Mouse (Mus musculus): ENCODE data around the gene Mvb12b.
A peak's percentile ranks its signal among the peaks of the same experiment; 100 is the strongest.

DNA sequence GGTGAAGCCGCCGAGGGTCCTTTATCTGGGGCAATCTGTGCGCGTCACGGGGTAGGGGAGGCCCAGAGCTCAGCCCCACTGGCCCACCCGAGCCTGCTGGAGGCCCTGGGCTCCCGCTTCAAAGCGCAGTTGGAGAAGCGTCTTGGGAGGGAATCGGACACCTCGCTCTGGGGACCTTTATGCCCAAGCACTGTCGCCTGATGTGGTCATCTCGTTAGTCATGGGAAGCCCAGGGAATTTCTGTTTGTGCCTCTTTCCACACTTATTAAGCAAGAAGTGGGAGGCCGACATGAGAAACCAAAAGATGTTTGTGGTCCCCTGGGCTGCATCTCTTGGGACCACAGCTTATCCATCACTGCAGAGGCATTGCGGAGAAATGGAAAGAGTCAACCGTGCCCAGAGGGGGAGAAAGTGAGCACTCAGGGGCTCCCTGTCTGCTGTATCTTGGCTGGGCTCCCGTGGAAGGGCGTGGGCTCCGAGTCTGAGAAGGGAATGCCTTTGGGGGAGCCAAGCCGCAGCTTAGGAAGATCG lies 169.9 kb downstream of the Mvb12b start:
- peak; percentile 82 for TF ChIP-seq CEBPB (IDR thresholded peaks at IDR 0.05; ENCODE audit: low read depth)
- no peak for TF ChIP-seq MAX (IDR thresholded peaks at IDR 0.05)
- no peak for TF ChIP-seq CTCF (IDR thresholded peaks at IDR 0.05; ENCODE audit: control insufficient read depth, insufficient read depth, insufficient read length)
- no peak for TF ChIP-seq USF1 (IDR thresholded peaks at IDR 0.05; ENCODE audit: low read depth)
- TF ChIP-seq MYOD1 (IDR thresholded peaks at IDR 0.05; ENCODE audit: control insufficient read depth, insufficient read length, low read depth), result no peak
- TF ChIP-seq MYOG (IDR thresholded peaks at IDR 0.05; ENCODE audit: control insufficient read depth, extremely low read depth, insufficient read length), result no peak
